Mouse (Mus musculus): ENCODE data around the gene Dpp6.

GRCm38 (mm10) chr5:27271336-27271735 lies 454.3 kb downstream of the Dpp6 start:
- TF ChIP-seq GATA1 (IDR thresholded peaks at IDR 0.05; ENCODE audit: borderline replicate concordance, low read length) = no peak
- no peak for TF ChIP-seq GATA2 (IDR thresholded peaks at IDR 0.05; ENCODE audit: borderline replicate concordance, low read depth, low read length)
- TF ChIP-seq CTCF (IDR thresholded peaks at IDR 0.05; ENCODE audit: low read depth, low read length) = no peak
- TF ChIP-seq TAL1 (conservative IDR thresholded peaks at IDR 0.05; ENCODE audit: low read depth, low read length) = no peak

All from G1E (cell line).